Mouse (Mus musculus): ENCODE data around the gene Bmp5.
"Not testable (repeated sequence)": the region's sequence is repeated elsewhere in the genome, so short reads cannot be mapped to it uniquely, and the experiment has no call there.

Gene Bmp5

DNA sequence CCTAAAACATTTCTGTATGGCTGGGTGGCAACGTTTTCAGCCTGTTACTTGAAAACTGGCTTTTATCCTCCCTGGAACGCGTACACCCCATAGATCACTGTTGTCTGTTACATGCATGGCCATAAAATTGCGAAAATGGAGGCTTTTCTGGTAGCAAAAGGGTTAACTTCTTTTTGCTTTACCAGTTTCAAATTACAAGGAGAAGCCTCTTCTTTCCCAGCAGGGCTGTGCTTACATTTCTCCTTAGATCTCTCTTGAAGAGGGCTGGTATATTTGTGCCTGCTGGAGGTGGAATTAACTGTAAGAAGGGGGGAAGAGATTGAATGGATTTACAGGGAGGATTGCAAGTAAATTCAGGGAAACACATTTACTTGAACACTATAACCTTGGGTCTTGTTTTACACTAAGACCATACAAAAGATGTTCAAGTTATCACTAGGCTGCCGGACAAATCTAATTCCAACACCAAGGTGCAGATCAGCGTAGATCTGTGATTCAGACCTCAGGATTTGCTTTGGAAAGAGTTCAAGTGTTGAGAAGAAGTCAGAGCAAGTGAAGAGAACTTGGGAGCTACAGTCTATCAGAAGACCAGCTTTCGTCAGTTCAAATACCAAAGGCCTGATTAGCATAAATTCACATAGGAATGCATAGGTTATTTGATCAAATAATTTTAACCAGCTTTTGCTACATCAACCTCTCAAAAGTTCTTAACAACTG, at the start of gene Bmp5:
Gene Bmp5, plus strand, starts transcription at position 236 of the 717 bp plus-strand sequence.
- DNase-seq (ENCODE audit: low spot score), result no peak

DNA sequence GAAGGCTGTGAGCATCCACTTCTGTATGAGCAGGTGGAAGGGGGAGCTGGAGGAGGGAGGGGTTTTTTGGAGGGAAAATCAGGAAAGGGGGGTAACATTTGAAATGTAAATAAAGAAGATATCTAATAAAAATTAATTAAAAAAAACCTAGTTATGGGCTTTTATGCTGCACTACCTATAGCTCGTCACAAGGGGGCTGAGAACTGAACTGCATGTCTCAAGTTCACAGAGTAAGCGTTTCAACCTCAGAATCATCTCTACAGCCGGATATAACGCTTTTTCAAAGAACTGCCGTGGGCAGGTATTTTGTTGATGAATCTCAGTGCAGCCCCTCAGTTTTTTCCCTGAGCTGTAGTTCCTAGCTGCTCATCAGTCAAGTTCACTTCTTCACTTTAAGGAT, 15.1 kb upstream of the Bmp5 start:
- DNase-seq (ENCODE audit: low spot score), result peak; percentile 40

GRCm38 (mm10) chr9:75761567-75761966, 13.6 kb upstream of the Bmp5 start:
- no peak for DNase-seq (ENCODE audit: low spot score)

DNA sequence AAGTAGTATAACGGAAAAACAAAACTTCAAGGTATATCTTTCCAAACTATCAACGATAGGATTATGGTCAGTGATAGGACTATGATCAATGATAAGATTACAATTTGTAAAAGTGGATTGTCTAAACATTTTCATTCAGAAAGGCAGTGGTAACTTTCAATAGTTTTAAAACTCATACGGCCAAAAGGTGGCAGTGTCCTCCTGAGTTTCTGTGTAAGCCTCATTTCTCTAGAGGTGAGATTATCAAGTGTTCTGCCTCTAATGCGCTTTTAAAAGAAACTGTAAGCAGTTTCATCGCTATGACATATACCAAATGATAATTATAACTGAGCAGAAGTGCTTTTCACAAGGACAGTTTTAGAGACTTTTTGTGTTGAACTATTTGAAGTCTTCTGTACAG, 12.7 kb upstream of the Bmp5 start:
- DNase-seq (ENCODE audit: low spot score), result peak; percentile 74

GRCm38 (mm10) chr9:75764792-75765191, 10.4 kb upstream of the Bmp5 start:
- DNase-seq (ENCODE audit: low spot score), result peak; percentile 28

DNA sequence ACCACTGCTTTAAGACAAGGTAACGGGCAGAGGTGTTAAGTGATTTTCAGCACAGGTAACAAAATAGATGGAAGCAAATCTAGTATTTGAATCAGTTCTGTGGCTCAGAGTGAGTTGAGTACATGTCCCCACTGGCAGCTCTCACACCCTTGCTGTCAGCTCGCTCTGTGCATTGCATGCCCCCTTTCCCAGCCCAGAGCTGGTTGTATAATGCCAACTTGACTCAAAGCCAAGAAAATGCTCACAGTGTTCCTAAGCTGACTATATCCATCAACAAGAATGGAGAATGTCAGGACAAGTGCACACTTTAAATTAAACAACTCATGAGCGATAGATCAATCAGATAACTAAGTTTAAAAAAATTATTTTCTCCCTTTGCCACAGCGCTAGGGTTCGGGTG, 8.6 kb upstream of the Bmp5 start:
- DNase-seq (ENCODE audit: low spot score), result no peak

- no peak for DNase-seq (ENCODE audit: low spot score)
Measured at GRCm38 (mm10) chr9:75769042-75769441, 6.1 kb upstream of the Bmp5 start.

- no peak for DNase-seq (ENCODE audit: low spot score)
Measured at GRCm38 (mm10) chr9:75776153-75776552, 989 bp downstream of the Bmp5 start.

- DNase-seq (ENCODE audit: low spot score), result no peak
Measured at GRCm38 (mm10) chr9:75778762-75779346, 3.7 kb downstream of the Bmp5 start.

- DNase-seq (ENCODE audit: low spot score), result no peak
Measured at GRCm38 (mm10) chr9:75780558-75781276, 5.6 kb downstream of the Bmp5 start.

- DNase-seq (ENCODE audit: low spot score), result no peak
Measured at GRCm38 (mm10) chr9:75781600-75781999, 6.4 kb downstream of the Bmp5 start.

- DNase-seq (ENCODE audit: low spot score), result no peak
Measured at GRCm38 (mm10) chr9:75783573-75783972, 8.4 kb downstream of the Bmp5 start.

- no peak for DNase-seq (ENCODE audit: low spot score)
Measured at GRCm38 (mm10) chr9:75785959-75786358, 10.8 kb downstream of the Bmp5 start.

DNA sequence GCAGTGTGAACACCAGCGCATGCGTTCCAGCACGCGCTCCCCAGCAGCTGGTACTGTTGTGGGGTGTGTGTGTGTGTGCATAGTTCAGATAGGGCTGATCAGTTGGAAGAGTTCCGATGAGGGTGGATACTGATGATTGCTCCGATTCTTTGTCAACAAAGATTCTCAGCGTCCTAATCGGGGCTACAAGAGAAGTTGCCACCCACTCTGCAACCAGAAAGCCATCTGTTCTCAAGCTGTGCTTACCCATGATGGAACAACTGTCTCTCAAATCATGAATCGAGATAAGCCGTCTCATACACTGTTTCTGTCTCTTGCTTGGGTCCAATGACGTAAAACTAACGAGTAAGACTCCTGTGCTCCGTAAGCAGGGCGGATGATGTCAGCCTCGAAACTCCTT, 12.0 kb downstream of the Bmp5 start:
- no peak for DNase-seq (ENCODE audit: low spot score)

DNA sequence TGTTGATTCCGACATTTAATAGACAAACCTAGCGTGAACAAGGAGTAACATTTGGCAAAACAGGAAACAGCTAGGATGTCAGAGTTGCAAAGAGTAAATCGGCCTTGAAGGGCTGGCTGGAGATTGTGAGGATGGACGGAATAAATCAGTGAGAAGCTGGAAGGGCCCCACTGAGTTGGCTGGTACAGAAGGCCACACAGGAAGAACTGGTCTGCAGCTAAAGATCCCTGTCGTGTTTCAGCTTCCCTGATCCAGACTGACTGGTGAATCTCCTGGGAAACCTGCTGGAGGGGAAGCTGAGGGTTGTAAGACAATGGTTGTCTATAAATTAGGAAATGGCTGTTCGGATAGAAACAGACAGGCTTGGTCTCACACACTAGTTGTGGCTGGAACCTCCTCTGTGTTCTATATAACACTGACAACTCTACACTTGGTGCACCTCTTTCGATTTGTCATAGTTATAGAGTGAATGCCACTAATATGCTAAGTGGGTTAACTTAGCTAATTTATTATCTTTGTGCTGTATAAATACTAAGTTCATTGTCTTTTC, 14.8 kb downstream of the Bmp5 start:
- DNase-seq (ENCODE audit: low spot score), result no peak

- no peak for DNase-seq (ENCODE audit: low spot score)
Measured at GRCm38 (mm10) chr9:75804940-75805339, 29.8 kb downstream of the Bmp5 start.

DNA sequence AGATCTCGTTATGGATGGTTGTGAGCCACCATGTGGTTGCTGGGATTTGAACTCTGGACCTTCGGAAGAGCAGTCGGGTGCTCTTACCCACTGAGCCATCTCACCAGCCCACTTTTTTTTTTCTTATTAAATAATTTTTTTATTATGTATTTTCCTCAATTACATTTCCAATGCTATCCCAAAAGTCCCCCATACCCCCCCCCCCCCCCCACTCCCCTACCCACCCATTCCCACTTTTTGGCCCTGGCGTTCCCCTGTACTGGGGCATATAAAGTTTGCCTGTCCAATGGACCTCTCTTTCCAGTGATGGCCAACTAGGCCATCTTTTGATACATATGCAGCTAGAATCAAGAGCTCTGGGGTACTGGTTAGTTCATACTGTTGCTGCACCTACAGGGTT, 33.0 kb downstream of the Bmp5 start:
- not testable (repeated sequence) for DNase-seq (ENCODE audit: low spot score)

DNA sequence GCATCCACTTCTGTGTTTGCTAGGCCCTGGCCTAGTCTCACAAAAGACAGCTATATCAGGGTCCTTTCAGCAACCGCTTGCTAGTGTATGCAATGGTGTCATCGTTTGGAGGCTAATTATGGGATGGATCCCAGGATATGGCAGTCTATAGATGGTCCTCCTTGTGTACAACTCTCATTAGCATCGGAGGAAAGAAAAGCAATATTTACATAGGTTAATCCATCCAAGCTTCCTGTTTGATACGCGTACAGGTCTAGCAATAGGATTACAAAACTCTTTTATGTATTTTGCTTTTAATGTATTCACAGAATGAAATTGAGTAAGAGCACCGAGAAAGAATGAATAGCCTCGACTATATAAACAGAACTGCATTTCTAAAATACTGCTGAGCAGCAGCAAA, 33.5 kb downstream of the Bmp5 start:
- DNase-seq (ENCODE audit: low spot score), result no peak

- no peak for DNase-seq (ENCODE audit: low spot score)
Measured at GRCm38 (mm10) chr9:75815161-75815560, 40.0 kb downstream of the Bmp5 start.

DNA sequence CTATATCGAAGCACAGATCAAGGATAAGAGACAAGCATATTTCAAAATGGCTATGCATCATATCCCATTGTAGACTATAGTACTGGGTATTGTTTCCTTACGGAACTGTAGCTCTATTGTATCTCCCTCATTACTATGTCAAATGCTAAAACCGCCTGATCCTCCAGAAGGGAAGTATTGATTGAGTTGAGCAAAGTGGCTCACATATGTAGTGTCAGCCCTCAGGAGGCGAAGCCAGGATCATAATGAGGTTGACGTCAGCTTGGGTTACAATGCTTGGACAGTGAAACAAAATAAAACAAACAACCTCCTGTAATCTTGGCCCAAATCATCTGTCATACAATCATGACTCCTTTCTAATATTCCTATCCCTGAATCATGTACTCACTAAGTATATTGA, 43.2 kb downstream of the Bmp5 start:
- DNase-seq (ENCODE audit: low spot score), result no peak

- DNase-seq (ENCODE audit: low spot score), result no peak
Measured at GRCm38 (mm10) chr9:75832468-75832867, 57.3 kb downstream of the Bmp5 start.

GRCm38 (mm10) chr9:75833189-75833732, 58.1 kb downstream of the Bmp5 start:
- peak; percentile 53 for DNase-seq (ENCODE audit: low spot score)

- DNase-seq (ENCODE audit: low spot score), result no peak
Measured at GRCm38 (mm10) chr9:75839450-75839849, 64.3 kb downstream of the Bmp5 start.

Measured in adipocyte (in vitro differentiated cells).